Mouse (Mus musculus): ENCODE measurements around the gene Cbx7.

DNA sequence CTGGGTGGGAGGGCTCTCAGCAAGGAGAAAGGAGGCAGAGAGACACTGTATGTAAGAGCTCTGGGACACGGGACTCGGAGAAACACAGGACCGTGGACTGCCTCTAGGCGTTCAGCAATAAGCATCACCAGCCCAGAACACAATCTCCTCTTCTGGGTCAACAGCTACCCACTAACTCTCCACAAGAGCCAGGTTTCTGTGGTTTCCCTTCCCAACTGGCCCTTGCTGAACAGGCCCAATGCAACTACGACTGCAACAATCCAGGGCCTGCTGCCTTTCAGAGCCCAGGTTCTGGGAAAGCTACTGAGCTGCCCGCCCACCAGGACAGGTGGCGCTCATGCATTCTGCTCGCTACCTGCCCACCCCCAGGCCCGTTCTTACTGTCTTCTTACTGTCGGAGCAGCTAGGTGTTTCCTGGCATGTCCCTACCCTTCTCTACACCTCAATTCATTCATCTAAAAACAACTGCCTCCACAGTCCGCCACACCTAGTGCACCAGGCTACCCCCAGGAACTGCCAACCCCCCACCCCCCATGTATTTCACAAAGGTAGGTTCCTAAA, 44.0 kb downstream of the Cbx7 start:
- TF ChIP-seq USF2 (IDR thresholded peaks at IDR 0.05; ENCODE audit: borderline replicate concordance in 1 of 2, insufficient read depth in 1 of 2, low read depth in 1 of 2, low read length in 2 of 2): no peak
- TF ChIP-seq ZNF384 (IDR thresholded peaks at IDR 0.05; ENCODE audit: low read depth, low read length): no peak
- no peak for TF ChIP-seq POLR2A (IDR thresholded peaks at IDR 0.05; ENCODE audit: control insufficient read depth in 1 of 2, insufficient read depth in 1 of 2, low read depth in 1 of 2, low read length in 2 of 2, poor library complexity in 1 of 2)
- TF ChIP-seq CTCF (IDR thresholded peaks at IDR 0.05 in 2 of 3, conservative IDR thresholded peaks at IDR 0.05 in 1 of 3; ENCODE audit: control insufficient read depth in 1 of 3, insufficient read depth in 1 of 3, low read depth in 2 of 3, low read length in 3 of 3, poor library complexity in 1 of 3, severe bottlenecking in 1 of 3): no peak
- TF ChIP-seq MAFK (IDR thresholded peaks at IDR 0.05; ENCODE audit: borderline replicate concordance, low read depth, low read length): no peak
- no peak for TF ChIP-seq TCF12 (IDR thresholded peaks at IDR 0.05; ENCODE audit: low read depth, low read length)
- TF ChIP-seq EP300 (IDR thresholded peaks at IDR 0.05; ENCODE audit: low read depth in 1 of 2, low read length in 2 of 2): no peak

Measured in MEL (cell line).